Mouse (Mus musculus) ES-E14 (cell line): ENCODE measurements around the gene Tbc1d24.

Experiments used
- HCFC1 ChIP-seq: IDR thresholded peaks from 2 replicates; pipeline ENCODE4 v1.6.1; 2012; ENCODE audit warnings: low read length, inconsistent platforms, borderline replicate concordance; ENCODE audit not compliant: insufficient read depth
- MAFK ChIP-seq: IDR thresholded peaks from 2 replicates; pipeline ENCODE4 v1.6.1; 2014; ENCODE audit warnings: mild to moderate bottlenecking, low read depth, low read length, inconsistent platforms; ENCODE audit not compliant: insufficient read depth
- ZNF384 ChIP-seq: IDR thresholded peaks from 2 replicates; pipeline ENCODE4 v1.6.1; 2012; ENCODE audit warnings: low read depth, low read length, inconsistent platforms

GRCm38 (mm10) chr17:24225851-24226250 lies 20.5 kb upstream of the Tbc1d24 start:
- no peak for TF ChIP-seq HCFC1
- TF ChIP-seq MAFK, result no peak
- no peak for TF ChIP-seq ZNF384
